Mouse (Mus musculus) frontal cortex, postnatal 25 days (tissue): ENCODE results near the gene Ewsr1.

Source experiments
- DNase-seq, 2 experiments: peaks; one replicate each; pipeline ENCODE4 v3.0.0; 2022; ENCODE audit warnings: low spot score in 2 of 2

Gene Ewsr1

GRCm38 (mm10) chr11:5057856-5058641, 41.0 kb downstream of the Ewsr1 start, which contains the start of gene Rasl10a:
Gene Rasl10a, plus strand, starts transcription at chr11:5058128.
- DNase-seq, result no peak

DNA sequence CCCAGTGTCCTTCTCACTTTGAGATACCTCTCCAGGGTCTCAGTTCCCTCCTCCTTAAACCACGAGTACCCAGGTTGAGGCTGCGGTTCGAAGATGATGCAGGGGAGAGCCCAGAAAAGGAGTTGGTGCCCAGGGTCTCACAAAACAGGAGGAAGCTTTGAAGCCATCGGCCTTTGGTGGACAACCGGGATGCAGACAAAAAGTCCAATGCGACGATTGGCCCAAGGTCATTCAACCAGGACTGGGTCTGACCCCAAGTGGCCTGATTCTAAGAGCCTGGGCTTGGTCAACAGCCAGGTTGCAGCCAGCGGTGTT, 41.6 kb downstream of the Ewsr1 start:
- no peak for DNase-seq

DNA sequence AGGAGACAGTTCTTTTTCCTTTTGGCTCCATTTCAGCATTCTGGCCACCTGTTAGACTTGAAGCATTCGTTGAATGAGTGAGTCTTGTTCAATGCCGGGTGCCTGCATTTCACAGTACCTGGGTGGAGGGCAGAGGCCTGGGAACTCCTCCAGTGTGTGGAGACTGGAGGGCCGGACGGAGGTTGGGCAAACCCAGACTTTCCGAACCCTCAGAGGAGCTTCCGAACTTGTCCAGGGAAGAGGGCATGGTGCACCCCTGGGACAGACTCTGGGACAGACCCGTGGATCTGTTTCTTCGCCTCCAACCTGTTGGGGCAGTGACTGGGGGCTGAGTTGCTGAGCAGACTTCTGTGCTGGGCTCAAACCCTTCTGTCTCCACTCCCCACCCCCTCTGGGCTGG, 42.0 kb downstream of the Ewsr1 start:
- no peak for DNase-seq

DNA sequence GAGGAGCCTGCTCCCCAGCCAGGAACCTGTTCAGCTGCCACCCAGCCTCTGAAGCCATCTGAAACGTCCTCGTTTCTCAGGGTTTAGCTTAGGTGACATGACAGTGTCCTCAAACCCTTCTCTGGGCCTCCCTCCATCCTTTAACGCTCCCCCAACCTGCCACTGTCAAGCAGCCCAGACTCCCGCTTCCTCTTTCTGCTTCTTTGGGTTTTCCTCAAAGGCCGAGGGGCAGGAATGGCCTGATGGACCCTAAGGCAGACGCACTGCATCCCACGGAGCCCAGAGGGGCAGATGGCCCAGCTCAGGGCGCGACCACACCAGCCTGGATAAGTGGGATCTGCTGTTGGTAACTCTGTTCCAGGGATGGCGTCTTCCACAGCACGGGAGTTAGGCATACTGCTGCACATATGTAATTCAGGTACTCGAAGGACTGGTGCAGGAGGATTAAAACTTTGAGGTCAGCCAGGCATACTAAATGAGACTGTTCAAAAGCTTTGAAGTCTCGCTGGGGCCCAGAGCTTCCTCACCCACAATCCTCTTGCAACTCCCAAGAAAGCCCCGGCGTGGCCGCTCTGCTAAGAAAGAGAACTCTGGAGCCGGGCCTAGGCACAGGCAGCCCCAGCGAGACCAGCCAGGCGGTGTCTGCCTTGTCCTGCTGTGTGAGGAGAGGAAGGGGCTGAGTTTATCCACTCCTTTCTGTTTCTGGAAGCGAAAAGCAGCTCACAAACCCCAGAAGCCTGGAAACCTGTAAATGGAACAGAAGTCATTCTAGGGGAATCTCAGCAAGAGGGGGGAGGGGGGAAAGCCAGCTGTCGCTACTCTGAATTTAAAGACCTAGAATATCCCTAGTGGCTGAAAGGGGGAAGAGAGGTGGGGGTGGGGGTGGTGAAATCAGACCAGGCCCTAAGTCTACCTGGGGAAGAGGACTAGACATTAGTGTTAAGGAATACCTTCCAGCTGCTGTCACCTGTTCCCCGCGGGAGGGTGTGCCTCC, 42.8 kb downstream of the Ewsr1 start:
- DNase-seq, result no peak

- no peak for DNase-seq
Observed at GRCm38 (mm10) chr11:5054874-5055273, 44.2 kb downstream of the Ewsr1 start.

DNA sequence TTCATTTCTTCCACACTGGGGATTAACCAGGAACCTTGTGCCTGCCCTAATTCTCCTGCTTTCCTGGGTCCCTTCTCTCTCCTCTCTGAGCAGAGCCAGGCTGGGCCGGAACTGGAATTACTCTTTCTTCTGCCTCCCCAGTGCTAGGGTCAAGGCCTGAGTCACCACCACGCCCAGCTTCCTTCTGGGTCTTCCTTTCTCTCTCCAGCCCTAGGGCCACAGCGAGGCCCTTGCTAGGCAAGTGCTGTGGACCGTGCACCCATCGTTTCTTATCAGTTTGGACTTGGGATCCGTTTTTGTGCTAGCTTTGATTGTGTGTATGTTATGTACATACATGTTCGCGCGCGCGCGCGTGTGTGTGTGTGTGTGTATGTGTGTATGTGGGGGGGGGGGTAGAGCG, 44.9 kb downstream of the Ewsr1 start:
- DNase-seq, result no peak

GRCm38 (mm10) chr11:5052200-5052854, 46.7 kb downstream of the Ewsr1 start:
- DNase-seq, result no peak

GRCm38 (mm10) chr11:5051629-5052028, 47.4 kb downstream of the Ewsr1 start:
- DNase-seq, result no peak

- DNase-seq, result no peak
Observed at GRCm38 (mm10) chr11:5046321-5046926, 52.6 kb downstream of the Ewsr1 start.

- no peak for DNase-seq
Observed at GRCm38 (mm10) chr11:5042645-5043381, 56.3 kb downstream of the Ewsr1 start.

DNA sequence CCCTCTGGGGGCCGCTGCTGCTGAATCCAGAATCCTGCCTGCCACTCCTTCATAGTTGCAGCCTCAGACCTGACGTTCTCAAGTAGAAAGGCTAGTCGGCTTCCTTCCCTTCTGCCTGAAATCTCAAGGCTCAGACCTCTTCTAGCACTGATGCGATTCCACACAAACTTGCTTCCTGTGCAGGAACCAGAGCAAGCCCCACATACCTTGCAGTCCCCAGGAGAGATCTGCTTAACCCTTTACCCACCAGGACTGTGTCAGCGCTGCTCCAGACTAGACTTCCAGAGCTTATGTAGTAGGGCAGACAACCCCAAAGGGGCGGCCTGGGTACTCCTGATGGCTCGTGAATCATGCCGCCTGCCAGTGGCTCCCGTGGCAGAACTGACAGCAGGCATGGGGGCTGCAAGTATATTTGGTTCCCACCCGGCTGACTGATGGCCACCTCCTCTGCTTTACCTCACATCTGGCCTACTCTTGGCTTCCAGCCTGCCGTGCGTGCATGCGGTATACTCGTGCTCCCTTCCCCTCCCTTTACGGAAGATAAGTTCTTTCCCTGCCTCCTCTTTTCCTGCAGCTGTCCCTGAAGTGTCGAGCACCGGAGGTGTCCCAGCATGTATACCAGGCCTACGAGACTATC, 57.8 kb downstream of the Ewsr1 start:
- no peak for DNase-seq

GRCm38 (mm10) chr11:5040585-5040984, 58.5 kb downstream of the Ewsr1 start:
- no peak for DNase-seq

DNA sequence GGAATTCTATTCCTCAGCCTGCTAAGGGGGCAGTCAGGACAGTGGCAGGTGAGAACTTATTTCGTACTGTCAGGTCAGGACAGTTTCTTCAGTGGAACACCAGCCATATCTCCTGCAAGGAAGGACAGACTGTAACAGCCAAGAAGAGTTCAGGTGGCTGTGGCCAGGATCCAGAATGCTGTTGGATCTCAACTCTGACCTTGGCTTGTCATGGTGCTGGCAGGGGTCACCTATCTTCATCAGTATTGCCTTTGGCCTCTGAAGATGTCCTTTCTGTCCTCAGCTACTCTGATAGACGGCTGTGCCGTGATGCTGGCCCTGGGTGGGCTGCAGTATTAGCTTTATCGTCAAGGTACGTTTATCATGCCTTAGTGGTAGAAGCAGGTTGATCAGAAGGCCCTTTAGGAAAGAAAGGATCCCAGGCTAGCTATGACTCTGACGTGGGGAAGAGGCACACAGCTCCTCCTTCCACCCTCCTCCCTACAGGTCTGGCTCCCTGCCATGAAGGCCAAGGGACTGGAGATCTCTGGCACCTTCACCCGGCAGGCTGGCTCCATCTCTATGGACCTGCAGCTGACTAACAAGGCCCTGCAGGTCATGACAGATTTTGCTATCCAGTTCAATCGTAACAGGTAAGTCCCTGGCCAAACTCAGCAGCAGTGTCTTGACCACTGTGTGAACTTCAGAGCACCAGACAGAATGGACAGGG, 61.8 kb downstream of the Ewsr1 start:
- DNase-seq, result no peak

DNA sequence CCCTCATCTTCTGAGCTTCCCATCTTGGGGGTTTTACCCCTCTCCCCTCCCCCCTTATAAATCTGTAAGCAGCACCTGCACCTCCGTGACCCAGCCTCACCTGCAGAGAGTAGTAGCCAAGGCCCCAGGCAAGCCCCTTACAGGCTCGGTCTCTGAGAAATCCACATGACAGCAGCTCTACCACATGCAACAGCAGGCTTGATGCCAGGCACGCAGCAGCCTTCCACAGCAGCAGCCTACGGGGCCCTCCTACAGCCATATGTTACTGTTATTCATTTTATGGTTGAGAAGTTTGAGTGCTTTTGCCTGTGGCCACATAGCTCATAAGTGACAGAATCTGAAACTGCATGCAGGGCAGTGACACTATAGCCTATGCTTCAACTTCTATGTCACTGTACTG, 63.6 kb downstream of the Ewsr1 start:
- DNase-seq, result no peak

- DNase-seq, result no peak
Observed at GRCm38 (mm10) chr11:5033136-5033535, 65.9 kb downstream of the Ewsr1 start.

- DNase-seq, result no peak
Observed at GRCm38 (mm10) chr11:5032706-5033105, 66.4 kb downstream of the Ewsr1 start.

- no peak for DNase-seq
Observed at GRCm38 (mm10) chr11:5028228-5028627, 70.8 kb downstream of the Ewsr1 start.

- DNase-seq, result no peak
Observed at GRCm38 (mm10) chr11:5025108-5025507, 74.0 kb downstream of the Ewsr1 start.
